Mouse (Mus musculus): ENCODE data around the gene Olfr103. TPM values are rescaled to one million over a fixed set of nuclear protein-coding genes. Genes with fewer than 3 reads are reported as not detected.

Gene Olfr103
- not detected in 2 replicates for polyA plus RNA-seq (2015; fragmentation: Nextera tagmentation; extraction: Ambion mirVana)

DNA sequence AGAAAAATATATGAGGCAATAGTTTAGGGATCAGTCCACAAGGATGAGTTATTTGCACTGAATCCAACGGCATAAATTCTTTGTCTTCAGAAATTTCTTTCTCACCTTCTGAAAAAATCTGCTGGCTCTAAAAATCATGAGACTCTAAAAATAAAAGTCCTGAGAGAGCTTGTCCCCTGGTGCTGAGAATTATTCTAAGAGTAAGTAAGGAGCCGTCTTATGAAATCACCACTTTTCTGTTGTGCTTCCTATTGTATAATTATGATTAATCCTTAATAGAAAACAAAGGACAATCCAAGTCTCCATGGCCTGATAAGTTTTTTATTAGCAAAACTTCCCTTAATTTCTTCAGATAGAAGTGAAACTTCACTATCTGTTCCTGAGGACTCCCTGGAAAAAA, at the start of gene Olfr103:
Olfr103 (minus strand) TSS at position 101 of the 400 bp plus-strand sequence.
- no peak within 1 kb of the TSS for H3K9ac ChIP-seq (replicated peaks)
- no peaks in the 10 kb centered on the region for H3K27me3 ChIP-seq (replicated peaks)
- ATAC-seq (ENCODE audit: low FRiP score), result no peak
- no peaks in the 10 kb centered on the region for H3K9me3 ChIP-seq (replicated peaks)
- no peak within 1 kb of the TSS for H3K27ac ChIP-seq (replicated peaks)
- H3K4me3 ChIP-seq (replicated peaks), result no peak within 1 kb of the TSS
- no peaks in the 10 kb centered on the region for H3K4me1 ChIP-seq
- H3K36me3 ChIP-seq, result no peaks in the 10 kb centered on the region
- no peak within 1 kb of the TSS for H3K4me2 ChIP-seq
- WGBS, result 92% methylated on average over 2 of the region's 2 CpGs

DNA sequence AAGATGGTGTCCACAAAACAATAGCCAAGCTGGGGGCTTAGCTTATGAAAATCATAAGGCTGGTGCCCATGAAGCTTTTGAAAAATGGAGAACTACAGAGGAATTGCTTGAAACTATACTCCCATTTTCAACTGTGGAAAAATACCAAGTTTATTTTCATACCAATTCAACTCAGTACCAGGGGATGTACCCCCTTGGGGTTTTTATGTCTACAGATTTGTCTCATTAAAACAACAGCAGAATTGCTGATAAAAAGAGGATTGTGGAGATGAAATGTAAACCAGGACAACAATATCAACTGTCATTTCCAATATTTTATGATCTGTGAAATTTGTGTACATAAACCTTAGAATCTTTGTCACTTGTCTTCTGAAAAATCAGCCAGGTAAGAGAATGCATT, 39.2 kb upstream of the Olfr103 start, which contains the start of gene Olfr105-ps:
Olfr105-ps (plus strand) TSS at position 301 of the 400 bp plus-strand sequence.
- H3K27me3 ChIP-seq (replicated peaks), result no peaks in the 10 kb centered on the region
- no peaks in the 10 kb centered on the region for H3K9me3 ChIP-seq (replicated peaks)
- no peak for ATAC-seq (ENCODE audit: low FRiP score)
- H3K4me2 ChIP-seq, result no peak within 1 kb of the TSS
- H3K4me3 ChIP-seq (replicated peaks), result no peak within 1 kb of the TSS
- no peaks in the 10 kb centered on the region for H3K36me3 ChIP-seq
- H3K9ac ChIP-seq (replicated peaks), result no peak within 1 kb of the TSS
- H3K27ac ChIP-seq (replicated peaks), result no peak within 1 kb of the TSS
- no peaks in the 10 kb centered on the region for H3K4me1 ChIP-seq

DNA sequence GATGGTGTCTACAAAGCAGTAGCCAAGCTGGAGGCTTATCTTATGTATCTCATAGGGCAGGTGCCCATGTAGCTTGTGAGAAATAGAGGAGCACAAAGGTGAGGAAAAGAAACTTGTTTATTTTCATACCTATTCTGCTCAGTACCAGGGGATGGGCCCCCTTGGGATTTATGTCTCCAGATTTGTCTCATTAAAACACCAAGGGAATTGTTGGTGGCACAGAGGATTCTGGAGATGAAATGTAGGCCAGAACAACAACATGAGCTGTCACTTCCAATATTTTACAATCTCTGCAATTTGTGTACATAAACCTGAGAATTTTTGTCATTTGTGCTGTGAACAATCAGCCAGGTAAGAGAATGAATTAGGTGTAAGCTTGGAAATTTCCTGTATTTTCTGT, 19.8 kb upstream of the Olfr103 start, which contains the start of gene Olfr104-ps:
Olfr104-ps (plus strand) TSS at position 301 of the 400 bp plus-strand sequence.
- ATAC-seq (ENCODE audit: low FRiP score), result no peak
- H3K27ac ChIP-seq (replicated peaks), result no peak within 1 kb of the TSS
- no peak within 1 kb of the TSS for H3K4me3 ChIP-seq (replicated peaks)
- H3K9me3 ChIP-seq (replicated peaks), result no peaks in the 10 kb centered on the region
- no peaks in the 10 kb centered on the region for H3K4me1 ChIP-seq
- no peaks in the 10 kb centered on the region for H3K27me3 ChIP-seq (replicated peaks)
- H3K9ac ChIP-seq (replicated peaks), result no peak within 1 kb of the TSS
- no peaks in the 10 kb centered on the region for H3K36me3 ChIP-seq
- H3K4me2 ChIP-seq, result no peak within 1 kb of the TSS

DNA sequence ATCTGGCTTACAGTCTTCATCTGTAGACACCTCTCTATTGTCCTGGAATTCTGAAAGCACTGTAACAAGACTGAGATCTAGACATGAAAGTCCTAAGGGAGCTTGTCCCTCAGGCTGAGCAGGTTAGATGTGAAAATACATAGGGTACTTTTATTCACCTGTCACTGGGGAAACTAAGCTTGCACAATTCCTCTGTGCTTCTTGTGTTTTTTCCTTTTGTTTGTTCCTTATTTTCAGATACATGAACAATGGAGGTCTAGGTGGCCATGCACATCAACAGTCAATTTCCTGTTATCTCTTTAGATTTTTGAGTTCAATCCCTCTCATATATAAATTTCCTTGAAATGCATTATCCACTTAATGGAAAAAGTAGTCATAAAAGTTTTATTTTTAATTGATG, 22.5 kb downstream of the Olfr103 start, which contains the start of gene Olfr102:
Olfr102 (minus strand) TSS at position 101 of the 400 bp plus-strand sequence.
- Histone ChIP-seq H3K36me3 (no peaks in the 10 kb centered on the region), H3K27me3 (replicated peaks) (no peaks in the 10 kb centered on the region), H3K4me2 (no peak within 1 kb of the TSS), H3K27ac (replicated peaks) (no peak within 1 kb of the TSS), H3K4me3 (replicated peaks) (no peak within 1 kb of the TSS), H3K9ac (replicated peaks) (no peak within 1 kb of the TSS), H3K4me1 (no peaks in the 10 kb centered on the region), H3K9me3 (replicated peaks) (no peaks in the 10 kb centered on the region)
- no peak for ATAC-seq (ENCODE audit: low FRiP score)

DNA sequence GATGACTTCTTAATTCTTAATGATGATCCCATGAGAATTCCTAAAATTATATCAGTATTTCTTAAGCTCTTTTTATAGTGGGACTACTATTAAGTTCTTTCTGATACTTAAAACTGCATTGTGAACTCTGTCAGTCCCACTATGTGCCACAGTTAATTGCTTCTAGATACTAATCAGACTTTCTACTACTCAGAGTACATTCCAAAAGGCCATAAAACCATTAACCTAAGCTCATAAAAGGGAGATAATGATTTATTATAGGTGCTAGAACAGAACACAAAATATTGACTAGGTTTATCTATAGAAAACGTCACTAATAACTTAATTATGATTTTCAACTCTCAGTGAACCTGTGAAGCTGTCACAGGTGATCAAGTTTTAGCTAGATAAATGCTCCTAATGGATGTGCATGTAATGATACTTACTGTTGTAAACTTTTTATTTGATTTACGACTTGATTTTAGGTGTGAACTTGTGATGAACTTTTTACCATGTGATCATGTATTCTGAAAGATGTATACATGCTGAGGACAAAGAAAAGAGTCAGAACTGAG, 29.3 kb downstream of the Olfr103 start:
- 51% methylated on average over 2 of the region's 2 CpGs for WGBS
- Histone ChIP-seq H3K9me3 (replicated peaks) (no peaks in the 10 kb centered on the region), H3K9ac (replicated peaks) (no peak overlapping the region), H3K4me1 (no peaks in the 10 kb centered on the region), H3K27ac (replicated peaks) (no peak overlapping the region), H3K27me3 (replicated peaks) (no peaks in the 10 kb centered on the region), H3K36me3 (no peaks in the 10 kb centered on the region), H3K4me2 (no peak overlapping the region), H3K4me3 (replicated peaks) (no peak overlapping the region)
- ATAC-seq (ENCODE audit: low FRiP score), result no peak

DNA sequence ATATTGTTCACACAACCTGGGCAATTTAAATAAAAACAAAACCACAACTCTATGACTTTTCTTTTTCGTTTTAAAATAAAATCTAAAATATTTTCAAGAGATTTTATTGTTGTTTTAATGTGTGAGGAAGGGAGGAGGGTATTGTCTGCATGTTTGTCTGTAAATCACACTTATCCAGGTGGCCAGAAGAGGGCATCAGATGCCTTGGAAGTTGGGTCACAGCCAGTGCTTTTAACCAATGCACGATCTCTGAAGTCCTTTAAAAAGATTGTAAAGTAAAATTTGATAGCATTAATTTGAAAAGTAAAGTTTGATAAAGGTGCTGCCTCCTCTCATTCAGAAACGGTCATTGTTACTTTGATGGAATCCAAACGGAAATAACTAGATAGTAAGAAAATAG, 31.0 kb downstream of the Olfr103 start:
- Histone ChIP-seq H3K27me3 (replicated peaks) (no peaks in the 10 kb centered on the region), H3K9me3 (replicated peaks) (no peaks in the 10 kb centered on the region), H3K27ac (replicated peaks) (no peak overlapping the region), H3K9ac (replicated peaks) (no peak overlapping the region), H3K4me2 (no peak overlapping the region), H3K4me1 (no peaks in the 10 kb centered on the region), H3K4me3 (replicated peaks) (no peak overlapping the region), H3K36me3 (no peaks in the 10 kb centered on the region)
- 44% methylated on average over 4 of the region's 4 CpGs for WGBS
- no peak for ATAC-seq (ENCODE audit: low FRiP score)

DNA sequence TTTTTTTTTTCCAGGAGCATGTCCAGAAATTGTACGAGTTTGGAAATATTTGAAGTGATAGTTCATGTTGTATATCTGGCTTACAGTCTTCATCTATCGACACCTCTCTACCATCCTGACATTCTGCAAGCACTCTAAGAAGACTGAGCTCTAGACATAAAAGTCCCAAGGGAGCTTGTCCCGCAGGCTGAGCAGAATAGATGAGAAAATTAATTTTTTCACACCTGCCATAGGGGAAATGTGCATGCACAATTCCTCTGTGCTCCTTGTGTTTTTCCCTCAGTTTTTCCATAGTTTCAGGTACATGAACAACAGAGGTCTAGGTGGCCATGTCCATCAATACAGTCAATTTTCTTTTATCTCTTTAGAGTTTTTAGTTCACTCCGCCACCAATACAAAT, 35.3 kb downstream of the Olfr103 start, which contains the start of gene Olfr101:
Olfr101 (minus strand) TSS at position 101 of the 400 bp plus-strand sequence.
- Histone ChIP-seq H3K9me3 (replicated peaks) (no peaks in the 10 kb centered on the region), H3K36me3 (no peaks in the 10 kb centered on the region), H3K4me1 (no peaks in the 10 kb centered on the region), H3K4me3 (replicated peaks) (no peak within 1 kb of the TSS), H3K4me2 (no peak within 1 kb of the TSS), H3K27ac (replicated peaks) (no peak within 1 kb of the TSS), H3K27me3 (replicated peaks) (no peaks in the 10 kb centered on the region), H3K9ac (replicated peaks) (no peak within 1 kb of the TSS)
- ATAC-seq (ENCODE audit: low FRiP score), result no peak
- WGBS, result 82% methylated on average over 4 of the region's 4 CpGs

Other genes starting within 250 kb of the Olfr103 start
- not detected in 2 replicates for gene Olfr91, start 241.4 kb downstream of the Olfr103 start, polyA plus RNA-seq (2015; fragmentation: Nextera tagmentation; extraction: Ambion mirVana)
- not detected in 2 replicates for gene Olfr92, start 219.6 kb downstream of the Olfr103 start, polyA plus RNA-seq (2015; fragmentation: Nextera tagmentation; extraction: Ambion mirVana)
- gene Olfr93, start 178.2 kb downstream of the Olfr103 start, polyA plus RNA-seq (2015; fragmentation: Nextera tagmentation; extraction: Ambion mirVana), result not detected in 2 replicates
- 3.8 TPM in 1 of 2 replicates, not detected in the other for gene Ubd, start 145.8 kb downstream of the Olfr103 start, polyA plus RNA-seq (2015; fragmentation: Nextera tagmentation; extraction: Ambion mirVana)
- gene Olfr94, start 138.7 kb downstream of the Olfr103 start, polyA plus RNA-seq (2015; fragmentation: Nextera tagmentation; extraction: Ambion mirVana), result 0.14 and 0.19 TPM in 2 replicates
- gene Olfr95, start 126.6 kb downstream of the Olfr103 start, polyA plus RNA-seq (2015; fragmentation: Nextera tagmentation; extraction: Ambion mirVana), result 0.04 TPM in 1 of 2 replicates, not detected in the other
- gene Olfr96, start 119.6 kb downstream of the Olfr103 start, polyA plus RNA-seq (2015; fragmentation: Nextera tagmentation; extraction: Ambion mirVana), result not detected in 2 replicates
- gene Olfr97, start 102.4 kb downstream of the Olfr103 start, polyA plus RNA-seq (2015; fragmentation: Nextera tagmentation; extraction: Ambion mirVana), result not detected in 2 replicates
- not detected in 2 replicates for gene Olfr98, start 75.9 kb downstream of the Olfr103 start, polyA plus RNA-seq (2015; fragmentation: Nextera tagmentation; extraction: Ambion mirVana)
- gene H2-M3, start 69.5 kb downstream of the Olfr103 start, polyA plus RNA-seq (2015; fragmentation: Nextera tagmentation; extraction: Ambion mirVana), result 1.7 and 3.2 TPM in 2 replicates
- not detected in 2 replicates for gene Olfr99, start 56.2 kb downstream of the Olfr103 start, polyA plus RNA-seq (2015; fragmentation: Nextera tagmentation; extraction: Ambion mirVana)
- not detected in 2 replicates for gene Olfr101, start 35.4 kb downstream of the Olfr103 start, polyA plus RNA-seq (2015; fragmentation: Nextera tagmentation; extraction: Ambion mirVana)
- not detected in 2 replicates for gene Olfr102, start 22.6 kb downstream of the Olfr103 start, polyA plus RNA-seq (2015; fragmentation: Nextera tagmentation; extraction: Ambion mirVana)
- gene Olfr104-ps, start 19.9 kb upstream of the Olfr103 start, polyA plus RNA-seq (2015; fragmentation: Nextera tagmentation; extraction: Ambion mirVana), result not detected in 2 replicates
- not detected in 2 replicates for gene Olfr105-ps, start 39.3 kb upstream of the Olfr103 start, polyA plus RNA-seq (2015; fragmentation: Nextera tagmentation; extraction: Ambion mirVana)
- not detected in 2 replicates for gene Olfr106-ps, start 50.7 kb upstream of the Olfr103 start, polyA plus RNA-seq (2015; fragmentation: Nextera tagmentation; extraction: Ambion mirVana)
- gene Olfr107, start 59.5 kb upstream of the Olfr103 start, polyA plus RNA-seq (2015; fragmentation: Nextera tagmentation; extraction: Ambion mirVana), result 0.04 TPM in 1 of 2 replicates, not detected in the other
- not detected in 2 replicates for gene Olfr108, start 105.8 kb upstream of the Olfr103 start, polyA plus RNA-seq (2015; fragmentation: Nextera tagmentation; extraction: Ambion mirVana)
- gene Olfr109, start 119.2 kb upstream of the Olfr103 start, polyA plus RNA-seq (2015; fragmentation: Nextera tagmentation; extraction: Ambion mirVana), result not detected in 2 replicates
- gene H2-M2, start 143.9 kb upstream of the Olfr103 start, polyA plus RNA-seq (2015; fragmentation: Nextera tagmentation; extraction: Ambion mirVana), result 0.73 TPM in 1 of 2 replicates, not detected in the other
- not detected in 2 replicates for gene Olfr110, start 152.8 kb upstream of the Olfr103 start, polyA plus RNA-seq (2015; fragmentation: Nextera tagmentation; extraction: Ambion mirVana)
- not detected in 2 replicates for gene Olfr111, start 168.3 kb upstream of the Olfr103 start, polyA plus RNA-seq (2015; fragmentation: Nextera tagmentation; extraction: Ambion mirVana)
- not detected in 2 replicates for gene Olfr112, start 229.8 kb upstream of the Olfr103 start, polyA plus RNA-seq (2015; fragmentation: Nextera tagmentation; extraction: Ambion mirVana)
- not detected in 2 replicates for gene Olfr113, start 238.0 kb upstream of the Olfr103 start, polyA plus RNA-seq (2015; fragmentation: Nextera tagmentation; extraction: Ambion mirVana)

Data from neural tube, embryonic 15.5 days (tissue).